Mouse (Mus musculus): ENCODE measurements around the gene Rasa4.

GRCm38 (mm10) chr5:136057085-136057484 is 26.6 kb upstream of the Rasa4 start:
- no peak for TF ChIP-seq CTCF (conservative IDR thresholded peaks at IDR 0.05; ENCODE audit: insufficient read depth, insufficient read length, low read depth, low read length)
- no peak for TF ChIP-seq POLR2A (IDR thresholded peaks at IDR 0.05; ENCODE audit: low read depth, low read length)
